Mouse (Mus musculus): ENCODE data around the gene Gnb1l.

DNA sequence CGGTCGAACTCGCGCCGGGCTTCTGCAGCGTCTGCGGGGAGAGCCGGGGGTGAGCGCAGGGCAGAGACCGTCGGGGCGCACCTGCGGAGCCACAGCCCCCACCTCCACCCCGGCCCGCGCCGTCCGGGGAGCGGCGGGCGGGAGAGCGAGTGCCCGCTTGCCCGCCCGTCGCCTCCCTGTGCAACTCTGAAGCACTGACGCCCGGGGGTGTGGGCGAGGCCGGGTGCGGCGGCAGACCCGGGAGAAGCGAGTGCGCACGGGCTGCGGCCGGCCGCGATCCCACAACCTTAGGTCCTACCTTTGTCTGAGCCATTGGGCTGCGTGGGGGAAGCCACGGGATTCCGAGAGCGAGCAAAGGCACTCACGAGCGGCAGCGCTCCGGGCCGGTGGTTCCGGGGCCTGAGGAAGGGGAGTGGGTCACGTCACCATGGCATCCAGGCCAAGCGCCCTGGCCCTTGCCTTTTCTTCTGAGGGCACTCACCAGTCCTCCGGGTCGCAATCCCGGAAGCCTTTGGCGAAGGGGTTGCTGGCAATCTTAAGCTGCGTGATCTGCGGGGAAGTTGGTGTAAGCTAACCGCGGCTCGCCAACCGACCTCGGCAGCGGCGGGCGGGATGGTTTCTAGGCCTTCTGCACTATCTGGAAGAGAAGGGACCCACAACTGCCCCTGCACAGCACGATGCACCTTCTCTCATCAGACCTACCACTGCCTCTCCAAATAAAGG, 84.1 kb downstream of the Gnb1l start:
- no peak for TF ChIP-seq POLR2A (IDR thresholded peaks at IDR 0.05; ENCODE audit: borderline replicate concordance, control insufficient read depth, low read depth, low read length)
- no peak for TF ChIP-seq CTCF (IDR thresholded peaks at IDR 0.05; ENCODE audit: control insufficient read depth, insufficient read depth, low read length)

Data from bone marrow, adult 2 months (tissue).